Mouse (Mus musculus) megakaryocyte, embryonic 14.5 days (primary cell): ENCODE results near the gene Lep. TPM values are rescaled to one million over a fixed set of nuclear protein-coding genes. Genes with fewer than 3 reads are reported as not detected.

Experiments used
- H3K27me3 ChIP-seq: replicated peaks from 2 replicates; pipeline ENCODE3; 2012; ENCODE audit warnings: inconsistent platforms
- H3K36me3 ChIP-seq: replicated peaks from 2 replicates; pipeline ENCODE3; 2012; ENCODE audit warnings: low read length, inconsistent platforms, mixed read lengths
- H3K4me1 ChIP-seq: 2 replicates; pipeline ENCODE4 v1.6.1; 2012; ENCODE audit warnings: inconsistent platforms
- H3K4me3 ChIP-seq: replicated peaks from 2 replicates; pipeline ENCODE3; 2012; ENCODE audit warnings: moderate library complexity, mild to moderate bottlenecking, inconsistent platforms
- H3K9me3 ChIP-seq: 2 replicates; pipeline ENCODE4 v1.6.1; 2012; ENCODE audit warnings: inconsistent platforms
- FLI1 ChIP-seq: IDR thresholded peaks from 2 replicates; pipeline ENCODE4 v1.6.1; 2012; ENCODE audit warnings: low read length, inconsistent platforms, mixed read lengths
- GATA1 ChIP-seq: IDR thresholded peaks from 3 replicates; pipeline ENCODE4 v1.6.1; 2012; ENCODE audit warnings: mixed read lengths, low read length, inconsistent platforms, borderline replicate concordance
- polyA plus RNA-seq: library from polyadenylated mRNA; stranded (reverse); fragments of >175 nt; gene quantifications from 2 replicates; pipeline ENCODE4 v1.2.3, GENCODE M21; 2012; ENCODE audit warnings: low replicate concordance; ENCODE audit not compliant: insufficient read depth

The Lep gene
- polyA plus RNA-seq = not detected in 2 replicates

- peaks cover 8% of the 10 kb centered on the region for H3K9me3 ChIP-seq
- H3K4me3 ChIP-seq = no peak within 1 kb of the TSS
- no peaks in the 10 kb centered on the region for H3K36me3 ChIP-seq
- peaks cover 20% of the 10 kb centered on the region for H3K27me3 ChIP-seq
- no peaks in the 10 kb centered on the region for H3K4me1 ChIP-seq
- TF ChIP-seq GATA1 (no peak), FLI1 (no peak)
These were observed at the start of gene Lep for GRCm38 (mm10) chr6:29059846-29060685. Lep (plus strand) TSS chr6:29060220.

GRCm38 (mm10) chr6:29011651-29012050 is 48.4 kb upstream of the Lep start:
- Histone ChIP-seq H3K9me3 (no peaks in the 10 kb centered on the region), H3K27me3 (peaks cover 37% of the 10 kb centered on the region), H3K4me1 (peaks cover 6% of the 10 kb centered on the region; the same call in 1 of the 2 replicates), H3K4me3 (no peak overlapping the region), H3K36me3 (no peaks in the 10 kb centered on the region)
- no peak for TF ChIP-seq GATA1
- no peak for TF ChIP-seq FLI1

GRCm38 (mm10) chr6:29013216-29013615 is 46.8 kb upstream of the Lep start:
- no peaks in the 10 kb centered on the region for H3K36me3 ChIP-seq
- no peaks in the 10 kb centered on the region for H3K9me3 ChIP-seq
- no peak overlapping the region for H3K4me3 ChIP-seq
- 0 out of 2 replicates have a peak, but pooled peaks cover 2% of the 10 kb centered on the region for H3K4me1 ChIP-seq
- peaks cover 53% of the 10 kb centered on the region for H3K27me3 ChIP-seq
- TF ChIP-seq FLI1 (no peak), GATA1 (no peak)

GRCm38 (mm10) chr6:29016891-29017412 is 43.1 kb upstream of the Lep start:
- H3K9me3 ChIP-seq = no peaks in the 10 kb centered on the region
- no peak overlapping the region for H3K4me3 ChIP-seq
- H3K27me3 ChIP-seq = peaks cover 76% of the 10 kb centered on the region
- H3K36me3 ChIP-seq = no peaks in the 10 kb centered on the region
- 0 out of 2 replicates have a peak, but pooled peaks cover 2% of the 10 kb centered on the region for H3K4me1 ChIP-seq
- TF ChIP-seq GATA1 = no peak
- no peak for TF ChIP-seq FLI1

GRCm38 (mm10) chr6:29019756-29020720 is 40.0 kb upstream of the Lep start:
- no peaks in the 10 kb centered on the region for H3K9me3 ChIP-seq
- no peak overlapping the region for H3K4me3 ChIP-seq
- H3K27me3 ChIP-seq = peaks cover 83% of the 10 kb centered on the region
- peaks cover 17% of the 10 kb centered on the region for H3K4me1 ChIP-seq
- H3K36me3 ChIP-seq = no peaks in the 10 kb centered on the region
- TF ChIP-seq GATA1 (no peak), FLI1 (no peak)

- Histone ChIP-seq H3K27me3 (peaks cover 83% of the 10 kb centered on the region), H3K36me3 (no peaks in the 10 kb centered on the region), H3K4me3 (no peak overlapping the region), H3K4me1 (peaks cover 17% of the 10 kb centered on the region), H3K9me3 (no peaks in the 10 kb centered on the region)
- TF ChIP-seq FLI1 (no peak), GATA1 (no peak)
These were observed 39.1 kb upstream of the Lep start for GRCm38 (mm10) chr6:29020937-29021336.

- Histone ChIP-seq H3K27me3 (peaks cover 82% of the 10 kb centered on the region), H3K4me3 (no peak overlapping the region)
- no peak for TF ChIP-seq FLI1
These were observed 38.5 kb upstream of the Lep start for GRCm38 (mm10) chr6:29021501-29021900.

GRCm38 (mm10) chr6:29022115-29022514 is 37.9 kb upstream of the Lep start:
- no peak for TF ChIP-seq GATA1
- no peak for TF ChIP-seq FLI1
- Histone ChIP-seq H3K9me3 (no peaks in the 10 kb centered on the region), H3K36me3 (no peaks in the 10 kb centered on the region), H3K27me3 (peaks cover 82% of the 10 kb centered on the region), H3K4me1 (peaks cover 15% of the 10 kb centered on the region), H3K4me3 (no peak overlapping the region)

More at GRCm38 (mm10) chr6:29021501-29021900, 38.5 kb upstream of the Lep start:
- Histone ChIP-seq H3K4me1 (peaks cover 17% of the 10 kb centered on the region), H3K36me3 (no peaks in the 10 kb centered on the region), H3K9me3 (no peaks in the 10 kb centered on the region)

GRCm38 (mm10) chr6:29023206-29023967 is 36.6 kb upstream of the Lep start:
- no peak overlapping the region for H3K4me3 ChIP-seq
- H3K27me3 ChIP-seq = peaks cover 77% of the 10 kb centered on the region
- peaks cover 15% of the 10 kb centered on the region for H3K4me1 ChIP-seq
- no peaks in the 10 kb centered on the region for H3K9me3 ChIP-seq
- no peaks in the 10 kb centered on the region for H3K36me3 ChIP-seq
- TF ChIP-seq FLI1 (no peak), GATA1 (no peak)
